Mouse (Mus musculus) left cerebral cortex, postnatal 14 days (tissue): ENCODE measurements around the gene Pax2. TPM values are rescaled to one million over a fixed set of nuclear protein-coding genes. Genes with fewer than 3 reads are reported as not detected.

ENCODE experiments used
- DNase-seq, 2 experiments: peaks; one replicate each; pipeline ENCODE4 v3.0.0; 2021 to 2022; ENCODE audit warnings: low spot score in 2 of 2, mixed read lengths in 1 of 2
- intact Hi-C: fragments of 180-260 bp; cut with DNase I; formaldehyde crosslinking; loops from one replicate; pipeline ENCODE4 v1.15.1; 2025
- microRNA-seq, 2 experiments: library from miRNA; unstranded; fragments of <30 nt; microRNA quantifications; one replicate each; pipeline ENCODE4 v1.2.0; 2022
- total RNA-seq, 2 experiments: library from RNA; stranded (reverse); gene quantifications; 2 replicates each; pipeline ENCODE4 v1.2.3; 2021

The Pax2 gene
- total RNA-seq, 2 experiments from 2014 or later = 0.11 to 0.22 TPM

DNA sequence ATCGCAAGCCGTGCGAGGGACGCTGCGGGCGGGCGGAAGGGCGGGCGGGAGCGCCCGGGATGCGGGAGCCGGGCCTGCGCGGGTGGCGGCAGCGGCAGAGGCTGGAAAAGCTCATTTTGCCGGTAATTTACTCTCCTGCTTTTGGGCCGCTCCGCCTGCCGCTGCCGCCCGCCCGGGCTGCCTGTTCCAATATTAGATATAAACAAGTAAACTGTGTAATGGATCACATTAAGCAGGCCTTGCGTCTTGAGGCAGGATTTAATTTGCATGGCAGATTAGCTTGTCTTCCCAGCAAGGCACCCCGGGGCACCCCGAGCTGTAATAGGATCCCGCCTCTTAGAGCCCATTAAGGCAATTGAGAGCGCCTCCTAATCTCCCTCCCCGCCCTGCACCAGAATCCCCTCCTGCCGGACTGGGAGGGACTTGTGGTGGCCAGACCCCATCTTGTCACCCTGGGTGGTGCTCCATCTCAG lies 126.7 kb downstream of the Pax2 start:
- intact Hi-C loops = no loop called here
- no peak for DNase-seq

- intact Hi-C loops = no loop called here
- DNase-seq = no peak
Observed at GRCm38 (mm10) chr19:44884331-44884730, 128.5 kb downstream of the Pax2 start.

DNA sequence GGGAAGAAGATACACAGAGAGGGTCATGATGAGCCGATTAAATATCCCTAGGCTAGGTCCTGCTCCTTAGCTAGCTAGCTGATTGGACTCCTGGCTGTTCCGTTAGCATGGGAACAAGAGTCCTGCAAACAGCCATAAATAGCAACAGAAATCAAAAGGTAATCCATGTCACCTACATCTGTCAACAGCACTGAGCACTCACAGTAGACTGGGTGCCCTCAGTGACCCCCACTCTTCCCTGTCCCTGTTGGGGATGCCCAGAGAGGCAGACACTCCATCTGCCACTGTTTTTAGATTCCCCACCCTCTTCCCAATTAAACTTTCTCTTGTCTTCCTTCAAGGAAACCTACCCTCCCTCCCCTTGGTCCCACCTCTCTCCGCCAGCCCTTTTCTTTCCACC lies 130.6 kb downstream of the Pax2 start:
- intact Hi-C loops = loop anchor here (5.0 kb wide), 1 partner anchor 134 kb away; no protein-coding TSS in a partner anchor
- no peak for DNase-seq

Small RNA genes within 50 kb of the gene (microRNA-seq; reads per million reads assigned to microRNA genes)
- 0 reads per million in 2 experiments for gene Mir6405

Other genes with a start within 250 kb of the Pax2 start
- gene Sec31b, start 210.2 kb upstream of the Pax2 start, total RNA-seq = under 1 TPM; 0.30 to 0.33 TPM
- not detected for gene Gm20538, start 203.2 kb upstream of the Pax2 start, total RNA-seq
- 100 to 1,000 TPM; 408 to 415 TPM for gene Ndufb8, start 200.6 kb upstream of the Pax2 start, total RNA-seq
- 10 to 100 TPM; 31.7 to 34.6 TPM for gene Hif1an, start 193.2 kb upstream of the Pax2 start, total RNA-seq
- 10 to 100 TPM; 31.8 to 32.2 TPM for gene Slf2, start 175.1 kb downstream of the Pax2 start, total RNA-seq
- gene Sema4g, start 233.1 kb downstream of the Pax2 start, total RNA-seq = 10 to 100 TPM; 36.2 to 37.5 TPM
- gene Twnk, start 249.6 kb downstream of the Pax2 start, total RNA-seq = 10 to 100 TPM; 13.2 to 14.7 TPM